Mouse (Mus musculus) urinary bladder, postnatal 4 days (tissue): Measurements from ENCODE around the gene BC049762.

Experiments used
- DNase-seq, 2 experiments: peaks; one replicate each; pipeline ENCODE4 v3.0.0; 2021 to 2022; ENCODE audit warnings: low spot score in 2 of 2

BC049762 gene

GRCm38 (mm10) chr11:51219396-51219980 is 43.4 kb downstream of the BC049762 start:
- no peak for DNase-seq

- no peak for DNase-seq
Measured at GRCm38 (mm10) chr11:51214021-51214420, 48.8 kb downstream of the BC049762 start.

- no peak for DNase-seq
Measured at GRCm38 (mm10) chr11:51211426-51211825, 51.4 kb downstream of the BC049762 start.

GRCm38 (mm10) chr11:51207758-51208157 is 55.1 kb downstream of the BC049762 start:
- no peak for DNase-seq
